Mouse (Mus musculus): ENCODE data around the gene Tas2r102. TPM values are rescaled to one million over a fixed set of nuclear protein-coding genes. Genes with fewer than 3 reads are reported as not detected.

Tas2r102 gene
- polyA plus RNA-seq (2015; fragmentation: Nextera tagmentation; extraction: Ambion mirVana): not detected in 2 replicates

GRCm38 (mm10) chr6:132761831-132762230 lies at the start of gene Tas2r102:
Gene Tas2r102 (plus strand): TSS chr6:132762131.
- Histone ChIP-seq H3K4me2 (ENCODE audit: low read length) (no peak within 1 kb of the TSS), H3K27me3 (ENCODE audit: insufficient read depth, low read length) (no peaks in the 10 kb centered on the region), H3K4me3 (replicated peaks; ENCODE audit: low read depth, low read length) (no peak within 1 kb of the TSS), H3K27ac (no peak within 1 kb of the TSS), H3K36me3 (ENCODE audit: insufficient read depth, low read length) (no peaks in the 10 kb centered on the region), H3K9ac (ENCODE audit: low read depth, low read length) (no peak within 1 kb of the TSS), H3K9me3 (replicated peaks; ENCODE audit: low read length) (no peaks in the 10 kb centered on the region), H3K4me1 (replicated peaks; ENCODE audit: insufficient read depth, low read length) (no peaks in the 10 kb centered on the region)
- TF ChIP-seq CTCF (IDR thresholded peaks at IDR 0.05; ENCODE audit: low read depth): no peak
- no peak for DNase-seq (ENCODE audit: low spot score)
- WGBS: 95% methylated on average over 2 of the region's 2 CpGs
- no peak for ATAC-seq (replicated peaks; ENCODE audit: low FRiP score, low read depth)

- no peak within 1 kb of the TSS for H3K27ac ChIP-seq
- ATAC-seq (replicated peaks; ENCODE audit: low FRiP score, low read depth) (no peak), DNase-seq (ENCODE audit: low spot score) (no peak)
- no peaks in the 10 kb centered on the region for H3K36me3 ChIP-seq (ENCODE audit: insufficient read depth, low read length)
- TF ChIP-seq CTCF (IDR thresholded peaks at IDR 0.05; ENCODE audit: low read depth): no peak
- 69% methylated on average over 2 of the region's 2 CpGs for WGBS
- H3K4me3 ChIP-seq (replicated peaks; ENCODE audit: low read depth, low read length): no peak within 1 kb of the TSS
- no peak within 1 kb of the TSS for H3K9ac ChIP-seq (ENCODE audit: low read depth, low read length)
- no peaks in the 10 kb centered on the region for H3K9me3 ChIP-seq (replicated peaks; ENCODE audit: low read length)
- no peak within 1 kb of the TSS for H3K4me2 ChIP-seq (ENCODE audit: low read length)
- H3K27me3 ChIP-seq (ENCODE audit: insufficient read depth, low read length): no peaks in the 10 kb centered on the region
- no peaks in the 10 kb centered on the region for H3K4me1 ChIP-seq (replicated peaks; ENCODE audit: insufficient read depth, low read length)
Measured at GRCm38 (mm10) chr6:132737935-132738334, 24.0 kb upstream of the Tas2r102 start, which contains the start of gene Tas2r115. Gene Tas2r115 (minus strand): TSS chr6:132738035.

- no peak overlapping the region for H3K4me3 ChIP-seq (replicated peaks; ENCODE audit: low read depth, low read length)
- no peaks in the 10 kb centered on the region for H3K36me3 ChIP-seq (ENCODE audit: insufficient read depth, low read length)
- no peaks in the 10 kb centered on the region for H3K9me3 ChIP-seq (replicated peaks; ENCODE audit: low read length)
- no peak overlapping the region for H3K27ac ChIP-seq
- H3K27me3 ChIP-seq (ENCODE audit: insufficient read depth, low read length): no peaks in the 10 kb centered on the region
- H3K9ac ChIP-seq (ENCODE audit: low read depth, low read length): no peak overlapping the region
- DNase-seq (ENCODE audit: low spot score) (no peak), ATAC-seq (replicated peaks; ENCODE audit: low FRiP score, low read depth) (no peak)
- 79% methylated on average over 2 of the region's 2 CpGs for WGBS
- H3K4me2 ChIP-seq (ENCODE audit: low read length): no peak overlapping the region
- no peaks in the 10 kb centered on the region for H3K4me1 ChIP-seq (replicated peaks; ENCODE audit: insufficient read depth, low read length)
- TF ChIP-seq CTCF (IDR thresholded peaks at IDR 0.05; ENCODE audit: low read depth): no peak
Measured at GRCm38 (mm10) chr6:132750206-132750605, 11.7 kb upstream of the Tas2r102 start.

- Histone ChIP-seq H3K9me3 (replicated peaks; ENCODE audit: low read length) (no peaks in the 10 kb centered on the region), H3K4me2 (ENCODE audit: low read length) (no peak within 1 kb of the TSS), H3K4me1 (replicated peaks; ENCODE audit: insufficient read depth, low read length) (no peaks in the 10 kb centered on the region), H3K9ac (ENCODE audit: low read depth, low read length) (no peak within 1 kb of the TSS), H3K36me3 (ENCODE audit: insufficient read depth, low read length) (no peaks in the 10 kb centered on the region), H3K4me3 (replicated peaks; ENCODE audit: low read depth, low read length) (no peak within 1 kb of the TSS), H3K27ac (no peak within 1 kb of the TSS), H3K27me3 (ENCODE audit: insufficient read depth, low read length) (no peaks in the 10 kb centered on the region)
- DNase-seq (ENCODE audit: low spot score) (no peak), ATAC-seq (replicated peaks; ENCODE audit: low FRiP score, low read depth) (no peak)
- TF ChIP-seq CTCF (IDR thresholded peaks at IDR 0.05; ENCODE audit: low read depth): no peak
- WGBS: 82% methylated on average over 1 of the region's 1 CpGs
Measured at GRCm38 (mm10) chr6:132754430-132754829, 7.5 kb upstream of the Tas2r102 start, which contains the start of gene Tas2r124. Gene Tas2r124 (plus strand): TSS chr6:132754730.

GRCm38 (mm10) chr6:132778062-132778461 lies 16.1 kb downstream of the Tas2r102 start, which contains the start of gene Tas2r136:
Gene Tas2r136 (minus strand): TSS chr6:132778162.
- no peak for TF ChIP-seq CTCF (IDR thresholded peaks at IDR 0.05; ENCODE audit: low read depth)
- Histone ChIP-seq H3K9ac (ENCODE audit: low read depth, low read length) (no peak within 1 kb of the TSS), H3K4me3 (replicated peaks; ENCODE audit: low read depth, low read length) (no peak within 1 kb of the TSS), H3K36me3 (ENCODE audit: insufficient read depth, low read length) (no peaks in the 10 kb centered on the region), H3K4me2 (ENCODE audit: low read length) (no peak within 1 kb of the TSS), H3K27me3 (ENCODE audit: insufficient read depth, low read length) (no peaks in the 10 kb centered on the region), H3K27ac (no peak within 1 kb of the TSS), H3K4me1 (replicated peaks; ENCODE audit: insufficient read depth, low read length) (no peaks in the 10 kb centered on the region), H3K9me3 (replicated peaks; ENCODE audit: low read length) (no peaks in the 10 kb centered on the region)
- ATAC-seq (replicated peaks; ENCODE audit: low FRiP score, low read depth) (no peak), DNase-seq (ENCODE audit: low spot score) (no peak)

GRCm38 (mm10) chr6:132795393-132795792 lies 33.5 kb downstream of the Tas2r102 start:
- DNase-seq (ENCODE audit: low spot score): peak; percentile 88
- no peak for TF ChIP-seq CTCF (IDR thresholded peaks at IDR 0.05; ENCODE audit: low read depth)
- Histone ChIP-seq H3K36me3 (ENCODE audit: insufficient read depth, low read length) (no peaks in the 10 kb centered on the region), H3K9me3 (replicated peaks; ENCODE audit: low read length) (peaks cover 9% of the 10 kb centered on the region; the same call in 1 of the 2 replicates), H3K27ac (no peak overlapping the region), H3K9ac (ENCODE audit: low read depth, low read length) (no peak overlapping the region), H3K4me3 (replicated peaks; ENCODE audit: low read depth, low read length) (no peak overlapping the region), H3K4me1 (replicated peaks; ENCODE audit: insufficient read depth, low read length) (no peaks in the 10 kb centered on the region), H3K27me3 (ENCODE audit: insufficient read depth, low read length) (no peaks in the 10 kb centered on the region), H3K4me2 (ENCODE audit: low read length) (no peak overlapping the region)
- WGBS: 18% methylated on average over 1 of the region's 1 CpGs
- ATAC-seq (replicated peaks; ENCODE audit: low FRiP score, low read depth): peak; percentile 84

- H3K4me3 ChIP-seq (replicated peaks; ENCODE audit: low read depth, low read length): no peak within 1 kb of the TSS
- no peak for TF ChIP-seq CTCF (IDR thresholded peaks at IDR 0.05; ENCODE audit: low read depth)
- H3K27ac ChIP-seq: no peak within 1 kb of the TSS
- DNase-seq (ENCODE audit: low spot score) (no peak), ATAC-seq (replicated peaks; ENCODE audit: low FRiP score, low read depth) (no peak)
- no peaks in the 10 kb centered on the region for H3K27me3 ChIP-seq (ENCODE audit: insufficient read depth, low read length)
- H3K36me3 ChIP-seq (ENCODE audit: insufficient read depth, low read length): no peaks in the 10 kb centered on the region
- no peaks in the 10 kb centered on the region for H3K9me3 ChIP-seq (replicated peaks; ENCODE audit: low read length)
- no peaks in the 10 kb centered on the region for H3K4me1 ChIP-seq (replicated peaks; ENCODE audit: insufficient read depth, low read length)
- 76% methylated on average over 1 of the region's 1 CpGs for WGBS
- H3K4me2 ChIP-seq (ENCODE audit: low read length): no peak within 1 kb of the TSS
- no peak within 1 kb of the TSS for H3K9ac ChIP-seq (ENCODE audit: low read depth, low read length)
Measured at GRCm38 (mm10) chr6:132802518-132802917, 40.6 kb downstream of the Tas2r102 start, which contains the start of gene Tas2r117. Gene Tas2r117 (plus strand): TSS chr6:132802818.

Other genes with a start within 250 kb of the Tas2r102 start
- gene Prh1, start 192.3 kb upstream of the Tas2r102 start, polyA plus RNA-seq (2015; fragmentation: Nextera tagmentation; extraction: Ambion mirVana): not detected in 2 replicates
- not detected in 2 replicates for gene Prp2, start 166.2 kb upstream of the Tas2r102 start, polyA plus RNA-seq (2015; fragmentation: Nextera tagmentation; extraction: Ambion mirVana)
- gene A630073D07Rik, start 110.6 kb upstream of the Tas2r102 start, polyA plus RNA-seq (2015; fragmentation: Nextera tagmentation; extraction: Ambion mirVana): not detected in 2 replicates
- gene Tas2r120, start 105.2 kb upstream of the Tas2r102 start, polyA plus RNA-seq (2015; fragmentation: Nextera tagmentation; extraction: Ambion mirVana): not detected in 2 replicates
- gene Tas2r121, start 61.1 kb upstream of the Tas2r102 start, polyA plus RNA-seq (2015; fragmentation: Nextera tagmentation; extraction: Ambion mirVana): not detected in 2 replicates
- not detected in 2 replicates for gene Tas2r122, start 50.2 kb upstream of the Tas2r102 start, polyA plus RNA-seq (2015; fragmentation: Nextera tagmentation; extraction: Ambion mirVana)
- not detected in 2 replicates for gene Tas2r115, start 24.1 kb upstream of the Tas2r102 start, polyA plus RNA-seq (2015; fragmentation: Nextera tagmentation; extraction: Ambion mirVana)
- gene Tas2r124, start 7.4 kb upstream of the Tas2r102 start, polyA plus RNA-seq (2015; fragmentation: Nextera tagmentation; extraction: Ambion mirVana): not detected in 2 replicates
- not detected in 2 replicates for gene Tas2r136, start 16.0 kb downstream of the Tas2r102 start, polyA plus RNA-seq (2015; fragmentation: Nextera tagmentation; extraction: Ambion mirVana)
- gene Tas2r117, start 40.7 kb downstream of the Tas2r102 start, polyA plus RNA-seq (2015; fragmentation: Nextera tagmentation; extraction: Ambion mirVana): not detected in 2 replicates
- not detected in 2 replicates for gene Tas2r123, start 85.0 kb downstream of the Tas2r102 start, polyA plus RNA-seq (2015; fragmentation: Nextera tagmentation; extraction: Ambion mirVana)
- gene Tas2r116, start 93.3 kb downstream of the Tas2r102 start, polyA plus RNA-seq (2015; fragmentation: Nextera tagmentation; extraction: Ambion mirVana): not detected in 2 replicates
- gene Tas2r110, start 105.9 kb downstream of the Tas2r102 start, polyA plus RNA-seq (2015; fragmentation: Nextera tagmentation; extraction: Ambion mirVana): not detected in 2 replicates
- gene Tas2r113, start 130.9 kb downstream of the Tas2r102 start, polyA plus RNA-seq (2015; fragmentation: Nextera tagmentation; extraction: Ambion mirVana): not detected in 2 replicates
- not detected in 2 replicates for gene Tas2r125, start 147.5 kb downstream of the Tas2r102 start, polyA plus RNA-seq (2015; fragmentation: Nextera tagmentation; extraction: Ambion mirVana)
- gene Tas2r129, start 189.0 kb downstream of the Tas2r102 start, polyA plus RNA-seq (2015; fragmentation: Nextera tagmentation; extraction: Ambion mirVana): not detected in 2 replicates
- not detected in 2 replicates for gene Tas2r131, start 195.8 kb downstream of the Tas2r102 start, polyA plus RNA-seq (2015; fragmentation: Nextera tagmentation; extraction: Ambion mirVana)
- gene Tas2r109, start 218.8 kb downstream of the Tas2r102 start, polyA plus RNA-seq (2015; fragmentation: Nextera tagmentation; extraction: Ambion mirVana): not detected in 2 replicates